8 mouse cellular contexts compared by ENCODE assay signal in the genomic region with DNA sequence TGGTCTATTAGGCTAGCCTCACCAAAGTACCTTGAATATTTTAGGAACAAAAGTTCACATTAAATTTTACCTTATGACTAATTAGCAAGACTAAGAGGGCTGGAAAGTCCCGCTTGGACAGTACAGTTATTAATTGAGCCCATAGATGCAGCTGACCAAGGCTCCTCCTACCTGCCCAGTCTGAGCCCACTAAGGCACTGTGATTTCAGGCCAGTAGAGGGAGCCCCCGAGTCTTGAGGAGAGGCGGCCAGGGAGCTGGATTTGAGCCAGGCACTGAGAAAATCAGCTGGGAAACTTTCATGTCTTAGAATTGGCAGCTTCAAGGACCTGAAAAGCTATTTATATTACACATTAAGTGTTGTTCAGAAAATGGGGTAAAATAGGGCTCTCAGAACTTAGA. TPM values are rescaled to one million over a fixed set of nuclear protein-coding genes. Genes with fewer than 3 reads are reported as not detected.
A peak's percentile ranks its signal among the peaks of the same experiment; 100 is the strongest.
DNase-seq lines count a peak whose midpoint lies in the region; ATAC-seq and TF ChIP-seq lines count a peak whose summit lies in the region.

No protein-coding gene starts in this region.

- H3K4me3 ChIP-seq in G1E (ENCODE audit: low read depth, low read length) = no peak overlapping the region

- peak; percentile 65 for ATAC-seq in G1E (ENCODE audit: extremely low read depth, insufficient number of reproducible peaks, low FRiP score, poor library complexity, severe bottlenecking)

- H3K27me3 ChIP-seq in G1E (ENCODE audit: insufficient read depth, low read length) = no peaks in the 10 kb centered on the region

- peak; percentile 33 for TF ChIP-seq CTCF in G1E (IDR thresholded peaks at IDR 0.05; ENCODE audit: low read depth, low read length)

- H3K9me3 ChIP-seq in G1E (replicated peaks) = no peaks in the 10 kb centered on the region

- no peaks in the 10 kb centered on the region for H3K4me1 ChIP-seq in G1E (ENCODE audit: insufficient read depth, low read depth, low read length)

- no peaks in the 10 kb centered on the region for H3K36me3 ChIP-seq in G1E (replicated peaks)

- DNase-seq in G1E (ENCODE audit: low spot score) = peak; percentile 27
- peak; percentile 82 for DNase-seq in brain, adult 2 months (ENCODE audit: low read depth, low spot score)
- peak; percentile 49 for DNase-seq in fibroblast of lung, adult 2 months (ENCODE audit: low read depth)
- peak; percentile 96 for DNase-seq in heart, postnatal 4 days
- peak; percentile 75 to 79 for DNase-seq in layer of hippocampus, postnatal 14 days (ENCODE audit: low spot score in 2 of 2)
- peak; percentile 86 to 90 for DNase-seq in lung, postnatal 4 days
- peak; percentile 53 to 56 for DNase-seq in right cerebral cortex, postnatal 36 days (ENCODE audit: low spot score in 2 of 2)
- DNase-seq in urinary bladder, postnatal 36 days (ENCODE audit: low spot score in 2 of 2) = peak; percentile 73 to 88

RNA-seq across cellular contexts. Expression of a gene that starts 52.4 kb away (rescaled TPM):
- total RNA-seq in G1E (2014; fragmentation: Nextera tagmentation) = 719 and 924 TPM in 2 replicates
- 209 and 272 TPM in 2 replicates for total RNA-seq in G1E (2017)
- 18.9 and 22.4 TPM in 2 replicates for polyA plus RNA-seq in G1E (2012)
- 100 to 1,000 TPM in 1 of 2 experiments, 10 to 100 TPM in 1; 96.2 to 108 TPM for total RNA-seq in heart, postnatal 4 days (2021)
- total RNA-seq in layer of hippocampus, postnatal 14 days (2021) = 1 to 10 TPM; 3.6 to 4.7 TPM

Comparison
In these comparisons a context has a peak if more than half of its experiments do, and no peak if none do; other contexts are left out.
1. DNase-seq: peak in every context shown above with its lines; median percentile 96 in heart, postnatal 4 days; 88 in lung, postnatal 4 days; 82 in brain, adult 2 months; 80 in urinary bladder, postnatal 36 days; 77 in layer of hippocampus, postnatal 14 days; 54 in right cerebral cortex, postnatal 36 days; 49 in fibroblast of lung, adult 2 months; 27 in G1E.
2. RNA of a gene that starts 52.4 kb away (total RNA-seq): 209 to 924 TPM in G1E and 96.2 to 108 TPM in heart, postnatal 4 days; 3.6 to 4.7 TPM in layer of hippocampus, postnatal 14 days; every median in the first group is over 10 times any median in the second.